Mouse (Mus musculus) forebrain, embryonic 14.5 days (tissue): ENCODE measurements around the gene Abca8a. TPM values are rescaled to one million over a fixed set of nuclear protein-coding genes. Genes with fewer than 3 reads are reported as not detected.

ENCODE experiments used
- ATAC-seq: fragments of 200-750 bp; cut with Nextera tagmentation; 2 replicates; pipeline ENCODE4 v1.8.0; 2017; ENCODE audit warnings: mild to moderate bottlenecking, moderate library complexity
- DNase-seq: peaks from one replicate; pipeline ENCODE4 v3.0.0-alpha.2; 2015; ENCODE audit warnings: low spot score
- H3K27ac ChIP-seq: fragments of 300-500 bp; sonication (generic); 2 replicates; pipeline ENCODE4 v1.5.1; 2014; ENCODE audit warnings: low read depth, mild to moderate bottlenecking, control low read depth, low read length, moderate library complexity
- H3K27me3 ChIP-seq: fragments of 300-500 bp; sonication (generic); replicated peaks from 2 replicates; pipeline ENCODE4 v1.6.1; 2014; ENCODE audit warnings: low read length, control low read depth, mixed read lengths; ENCODE audit not compliant: control insufficient read depth, insufficient read depth
- H3K36me3 ChIP-seq: fragments of 300-500 bp; sonication (generic); 2 replicates; pipeline ENCODE4 v1.6.1; 2014; ENCODE audit warnings: low read length, control low read depth; ENCODE audit not compliant: control insufficient read depth, insufficient read depth
- H3K4me1 ChIP-seq: fragments of 300-500 bp; sonication (generic); 2 replicates; pipeline ENCODE4 v1.6.1; 2014; ENCODE audit warnings: antibody characterized with exemption, low read length, control low read depth; ENCODE audit not compliant: control insufficient read depth, insufficient read depth
- H3K4me2 ChIP-seq: fragments of 300-500 bp; sonication (generic); 2 replicates; pipeline ENCODE4 v1.6.1; 2014; ENCODE audit warnings: mild to moderate bottlenecking, control low read depth, low read length
- H3K4me3 ChIP-seq: fragments of 300-500 bp; sonication (generic); 2 replicates; pipeline ENCODE4 v1.5.1; 2014; ENCODE audit warnings: low read depth, low read length, control low read depth
- H3K9ac ChIP-seq: fragments of 300-500 bp; sonication (generic); 2 replicates; pipeline ENCODE4 v1.6.1; 2014; ENCODE audit warnings: mild to moderate bottlenecking, low read length, control low read depth, moderate library complexity
- H3K9me3 ChIP-seq: fragments of 300-500 bp; sonication (generic); replicated peaks from 2 replicates; pipeline ENCODE4 v1.6.1; 2016; ENCODE audit warnings: low read length, control low read depth, mixed read lengths; ENCODE audit not compliant: control insufficient read depth
- WGBS: fragments of 180-500 bp; shearing (Covaris S2); extraction: QIAGEN DNeasy Blood & Tissue Kit; methylation state at CpG from one replicate; pipeline ENCODE4 v1.1.7; 2014; 5-methylcytosine and 5-hydroxymethylcytosine counted together
- polyA plus RNA-seq: library from polyadenylated mRNA; unstranded; fragments of >200 nt; fragmentation: Nextera tagmentation; extraction: Ambion mirVana; gene quantifications from 2 replicates; pipeline ENCODE4 v1.2.1, GENCODE M21; 2014

Abca8a gene
- polyA plus RNA-seq = 1.1 and 2.1 TPM in 2 replicates

GRCm38 (mm10) chr11:110095858-110096257 lies at the start of gene Abca8a:
TSS of gene Abca8a (minus strand) at chr11:110095978.
- Histone ChIP-seq H3K4me2 (peak within 1 kb of the TSS; percentile 7; the same call in 1 of the 2 replicates), H3K4me3 (no peak within 1 kb of the TSS), H3K27ac (no peak within 1 kb of the TSS), H3K9me3 (no peaks in the 10 kb centered on the region), H3K9ac (no peak within 1 kb of the TSS), H3K27me3 (no peaks in the 10 kb centered on the region), H3K36me3 (no peaks in the 10 kb centered on the region), H3K4me1 (peaks cover 7% of the 10 kb centered on the region; the same call in 1 of the 2 replicates)
- DNase-seq (peak; percentile 85), ATAC-seq (peak; percentile 54; the same call in 1 of the 2 replicates)
- 39% methylated on average over 5 of the region's 5 CpGs for WGBS

GRCm38 (mm10) chr11:110145421-110145820 lies 49.6 kb upstream of the Abca8a start:
- no peak for ATAC-seq

GRCm38 (mm10) chr11:110130760-110131159 lies 35.0 kb upstream of the Abca8a start:
- WGBS = 91% methylated on average over 5 of the region's 5 CpGs
- Histone ChIP-seq H3K4me2 (no peak overlapping the region), H3K4me1 (no peaks in the 10 kb centered on the region), H3K36me3 (no peaks in the 10 kb centered on the region), H3K4me3 (no peak overlapping the region), H3K9me3 (no peaks in the 10 kb centered on the region), H3K27ac (no peak overlapping the region), H3K9ac (no peak overlapping the region), H3K27me3 (no peaks in the 10 kb centered on the region)
- no peak for DNase-seq
- ATAC-seq = no peak

More at GRCm38 (mm10) chr11:110145421-110145820, 49.6 kb upstream of the Abca8a start:
- H3K36me3 ChIP-seq = no peaks in the 10 kb centered on the region
- H3K9me3 ChIP-seq = no peaks in the 10 kb centered on the region
- no peak overlapping the region for H3K9ac ChIP-seq
- no peaks in the 10 kb centered on the region for H3K27me3 ChIP-seq
- H3K27ac ChIP-seq = no peak overlapping the region
- WGBS = 83% methylated on average over 11 of the region's 11 CpGs
- peak; percentile 28 for DNase-seq
- no peaks in the 10 kb centered on the region for H3K4me1 ChIP-seq
- H3K4me2 ChIP-seq = no peak overlapping the region
- H3K4me3 ChIP-seq = no peak overlapping the region

GRCm38 (mm10) chr11:110111137-110111536 lies 15.4 kb upstream of the Abca8a start:
- Histone ChIP-seq H3K9ac (no peak overlapping the region), H3K27me3 (no peaks in the 10 kb centered on the region), H3K36me3 (no peaks in the 10 kb centered on the region), H3K4me3 (no peak overlapping the region), H3K4me2 (no peak overlapping the region), H3K9me3 (no peaks in the 10 kb centered on the region), H3K27ac (no peak overlapping the region), H3K4me1 (no peaks in the 10 kb centered on the region)
- 50% methylated on average over 4 of the region's 4 CpGs for WGBS
- ATAC-seq = no peak
- peak; percentile 32 for DNase-seq

- Histone ChIP-seq H3K4me1 (no peaks in the 10 kb centered on the region), H3K27ac (no peak overlapping the region), H3K27me3 (no peaks in the 10 kb centered on the region), H3K9ac (no peak overlapping the region), H3K36me3 (no peaks in the 10 kb centered on the region), H3K4me3 (no peak overlapping the region), H3K9me3 (no peaks in the 10 kb centered on the region), H3K4me2 (no peak overlapping the region)
- ATAC-seq = no peak
- DNase-seq = no peak
- WGBS = 94% methylated on average over 7 of the region's 7 CpGs
Measured at GRCm38 (mm10) chr11:110101437-110101836, 5.7 kb upstream of the Abca8a start.

- H3K9ac ChIP-seq = no peak overlapping the region
- no peaks in the 10 kb centered on the region for H3K27me3 ChIP-seq
- H3K36me3 ChIP-seq = no peaks in the 10 kb centered on the region
- H3K4me1 ChIP-seq = peaks cover 7% of the 10 kb centered on the region; the same call in 1 of the 2 replicates
- H3K4me3 ChIP-seq = no peak overlapping the region
- ATAC-seq (no peak), DNase-seq (no peak)
- no peaks in the 10 kb centered on the region for H3K9me3 ChIP-seq
- WGBS = 84% methylated on average over 4 of the region's 4 CpGs
- H3K27ac ChIP-seq = no peak overlapping the region
- H3K4me2 ChIP-seq = no peak overlapping the region
Measured at GRCm38 (mm10) chr11:110098901-110099300, 3.1 kb upstream of the Abca8a start.

GRCm38 (mm10) chr11:110097465-110097864 lies 1.7 kb upstream of the Abca8a start:
- no peaks in the 10 kb centered on the region for H3K9me3 ChIP-seq
- no peaks in the 10 kb centered on the region for H3K36me3 ChIP-seq
- no peak overlapping the region for H3K9ac ChIP-seq
- DNase-seq (no peak), ATAC-seq (no peak)
- no peak overlapping the region for H3K27ac ChIP-seq
- 83% methylated on average over 6 of the region's 6 CpGs for WGBS
- peaks cover 7% of the 10 kb centered on the region; the same call in 1 of the 2 replicates for H3K4me1 ChIP-seq
- no peak overlapping the region for H3K4me3 ChIP-seq
- H3K4me2 ChIP-seq = no peak overlapping the region
- no peaks in the 10 kb centered on the region for H3K27me3 ChIP-seq

GRCm38 (mm10) chr11:110094846-110095380 lies 865 bp downstream of the Abca8a start:
- Histone ChIP-seq H3K27me3 (no peaks in the 10 kb centered on the region), H3K4me1 (peaks cover 7% of the 10 kb centered on the region; the same call in 1 of the 2 replicates), H3K27ac (no peak overlapping the region), H3K36me3 (no peaks in the 10 kb centered on the region), H3K4me2 (peak overlapping the region; percentile 7; the same call in 1 of the 2 replicates), H3K9ac (no peak overlapping the region), H3K9me3 (no peaks in the 10 kb centered on the region), H3K4me3 (no peak overlapping the region)
- WGBS = 38% methylated on average over 7 of the region's 7 CpGs
- DNase-seq (peak; percentile 66), ATAC-seq (peak; percentile 56)

GRCm38 (mm10) chr11:110094236-110094635 lies 1.5 kb downstream of the Abca8a start:
- peaks cover 7% of the 10 kb centered on the region; the same call in 1 of the 2 replicates for H3K4me1 ChIP-seq
- no peak overlapping the region for H3K4me3 ChIP-seq
- peak; percentile 23; the same call in 1 of the 2 replicates for ATAC-seq
- H3K9me3 ChIP-seq = no peaks in the 10 kb centered on the region
- WGBS = 44% methylated on average over 3 of the region's 3 CpGs
- no peak overlapping the region for H3K4me2 ChIP-seq
- peak; percentile 74 for DNase-seq
- H3K36me3 ChIP-seq = no peaks in the 10 kb centered on the region
- no peak overlapping the region for H3K27ac ChIP-seq
- no peaks in the 10 kb centered on the region for H3K27me3 ChIP-seq
- H3K9ac ChIP-seq = no peak overlapping the region
